Mouse (Mus musculus): ENCODE data around the gene Amh.

DNA sequence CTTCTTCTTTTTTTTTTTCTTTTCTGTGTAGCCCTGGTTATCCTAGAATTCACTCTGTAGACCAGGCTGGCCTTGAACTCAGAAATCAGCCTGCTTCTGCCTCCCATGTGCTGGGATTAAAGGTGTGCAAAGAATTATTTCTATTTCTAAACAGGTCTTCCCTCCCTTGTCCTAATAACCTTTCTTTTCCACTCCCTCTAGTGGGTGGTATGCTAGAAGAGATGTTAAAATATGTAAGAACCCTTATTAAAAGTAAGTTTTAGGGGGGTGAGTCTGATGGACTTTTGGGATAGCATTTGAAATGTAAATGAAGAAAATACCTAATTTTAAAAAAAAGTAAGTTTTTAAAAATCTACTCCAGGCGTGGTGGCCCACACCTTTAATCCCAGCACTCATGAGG lies 18.3 kb downstream of the Amh start:
- TF ChIP-seq POLR2A (IDR thresholded peaks at IDR 0.05; ENCODE audit: low read depth, low read length): no peak
- TF ChIP-seq CTCF (IDR thresholded peaks at IDR 0.05; ENCODE audit: extremely low read depth, insufficient read depth, insufficient read length, insufficient replicate concordance): no peak

All from spleen, adult 2 months (tissue).